Mouse (Mus musculus) cerebellum, adult (tissue): ENCODE measurements around the gene Tma16.

Experiments used
- ATAC-seq: cut with Nextera tagmentation; 2 replicates; pipeline ENCODE4 v1.9.2; 2017; ENCODE audit warnings: mild to moderate bottlenecking, moderate library complexity, mixed read lengths; ENCODE audit not compliant: insufficient number of reproducible peaks, low FRiP score, low TSS enrichment

Gene Tma16

DNA sequence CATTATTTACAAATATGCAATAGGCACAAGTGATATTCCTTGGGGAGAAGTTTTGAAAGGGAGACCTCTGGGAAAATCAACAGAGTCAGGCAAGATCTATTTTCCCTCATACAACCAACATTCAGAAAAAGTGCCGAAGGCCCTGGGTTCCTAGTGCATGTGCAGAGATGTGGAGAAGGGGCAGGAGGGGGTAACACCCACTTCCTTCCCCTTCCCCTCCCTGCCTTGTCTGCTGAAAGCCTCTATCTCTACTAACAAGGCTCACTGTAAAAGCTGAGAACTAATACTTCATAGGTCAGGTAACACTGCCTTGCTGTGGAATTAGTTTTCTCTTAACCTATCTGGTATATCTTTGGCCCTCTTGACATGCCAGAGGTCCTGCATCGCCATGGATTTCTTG lies 55.7 kb downstream of the Tma16 start:
- ATAC-seq: no peak
